Mouse (Mus musculus) thymus, postnatal 10 days (tissue): ENCODE measurements around the gene Fntb.

Experiments used
- DNase-seq, 2 experiments: peaks; one replicate each; pipeline ENCODE4 v3.0.0; 2021; ENCODE audit warnings: low spot score in 2 of 2

Fntb gene

GRCm38 (mm10) chr12:76920398-76920797, 155.0 kb downstream of the Fntb start:
- DNase-seq = no peak

GRCm38 (mm10) chr12:76920990-76921389, 155.6 kb downstream of the Fntb start:
- DNase-seq = no peak

DNA sequence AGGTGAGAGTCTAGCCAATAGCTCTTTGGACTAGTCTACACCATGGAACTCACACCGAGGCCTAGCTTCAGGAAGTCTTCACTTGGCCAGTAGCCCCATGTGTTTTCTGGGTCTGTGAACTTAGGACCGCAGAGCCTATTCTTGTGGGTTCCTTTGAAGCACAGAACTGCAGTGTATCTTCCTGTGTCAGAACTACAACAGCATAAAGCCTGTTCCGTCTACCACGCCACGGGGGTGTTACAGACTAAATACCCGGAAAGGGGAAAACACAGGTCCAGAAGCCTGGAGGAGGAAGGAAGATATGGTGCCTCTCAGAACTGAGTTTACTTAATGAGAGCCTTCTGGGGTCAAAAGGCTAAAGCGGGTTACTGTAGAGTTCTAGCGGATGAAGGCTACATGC, 157.7 kb downstream of the Fntb start:
- DNase-seq = no peak

- no peak for DNase-seq
Observed at GRCm38 (mm10) chr12:76924904-76925604, 159.7 kb downstream of the Fntb start.

- no peak for DNase-seq
Observed at GRCm38 (mm10) chr12:76926338-76926945, 161.1 kb downstream of the Fntb start.

DNA sequence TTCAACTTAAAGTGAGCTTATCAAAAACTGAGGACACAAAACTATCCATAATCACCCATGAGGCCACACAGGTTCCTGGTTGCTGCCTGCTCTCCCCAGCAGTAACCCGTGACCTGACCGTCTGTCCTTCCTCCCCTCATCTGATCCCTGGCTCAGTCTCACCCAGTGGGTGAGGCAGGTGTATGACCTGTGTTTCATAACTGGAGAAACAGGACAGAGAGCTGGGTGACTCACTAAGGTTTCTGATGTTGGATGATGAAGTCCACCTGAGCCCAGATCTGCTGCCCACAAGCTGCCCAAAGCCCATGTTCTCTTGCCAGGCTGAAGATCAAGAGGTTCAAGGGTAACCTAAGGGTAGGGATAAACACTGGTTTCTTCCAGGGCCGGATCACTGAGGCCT, 161.6 kb downstream of the Fntb start:
- DNase-seq = no peak

GRCm38 (mm10) chr12:76927539-76927938, 162.2 kb downstream of the Fntb start:
- no peak for DNase-seq

- DNase-seq = no peak
Observed at GRCm38 (mm10) chr12:76930177-76930576, 164.8 kb downstream of the Fntb start.

- no peak for DNase-seq
Observed at GRCm38 (mm10) chr12:76931739-76932687, 166.6 kb downstream of the Fntb start.

DNA sequence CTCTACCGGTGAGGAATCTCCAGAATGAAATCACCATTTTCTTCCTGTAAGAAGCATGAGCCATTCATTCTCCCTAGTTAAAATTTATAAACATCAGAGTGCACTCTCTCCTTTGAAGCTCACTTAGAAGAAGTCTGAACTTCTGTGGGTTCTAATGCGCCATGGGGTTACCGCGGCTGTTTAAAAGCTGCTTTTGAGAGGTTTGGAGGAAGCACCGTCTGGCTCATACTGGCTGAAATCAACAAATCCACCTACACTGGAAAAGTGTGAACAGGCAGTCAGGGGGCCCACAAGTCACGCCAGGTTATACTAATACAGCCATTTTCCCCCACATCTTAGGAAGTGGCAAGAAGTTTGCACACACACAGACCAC, 167.3 kb downstream of the Fntb start:
- DNase-seq = no peak

GRCm38 (mm10) chr12:76934438-76934837, 169.0 kb downstream of the Fntb start:
- no peak for DNase-seq

- DNase-seq = no peak
Observed at GRCm38 (mm10) chr12:76936211-76936610, 170.8 kb downstream of the Fntb start.

DNA sequence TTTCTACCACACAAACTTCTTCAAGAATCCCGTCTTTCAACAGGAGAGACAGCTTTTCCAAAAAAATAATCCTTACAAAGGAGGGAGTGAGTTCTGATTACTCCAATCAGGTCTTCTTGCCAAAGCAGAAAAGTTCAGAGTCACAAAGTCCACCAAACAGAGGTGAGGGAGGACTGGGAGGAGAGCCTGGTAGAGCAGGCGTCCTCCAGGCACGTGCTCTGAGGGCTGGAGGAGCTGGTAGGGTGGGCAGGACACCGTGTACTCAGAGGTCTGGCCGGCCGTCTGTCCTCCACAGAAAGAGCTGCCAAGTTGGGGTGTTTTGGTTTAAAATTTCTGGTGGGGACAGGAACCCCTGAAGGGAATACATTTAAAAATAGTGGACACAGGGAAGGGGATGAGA, 172.6 kb downstream of the Fntb start:
- DNase-seq = no peak

- no peak for DNase-seq
Observed at GRCm38 (mm10) chr12:76941524-76941923, 176.1 kb downstream of the Fntb start.

DNA sequence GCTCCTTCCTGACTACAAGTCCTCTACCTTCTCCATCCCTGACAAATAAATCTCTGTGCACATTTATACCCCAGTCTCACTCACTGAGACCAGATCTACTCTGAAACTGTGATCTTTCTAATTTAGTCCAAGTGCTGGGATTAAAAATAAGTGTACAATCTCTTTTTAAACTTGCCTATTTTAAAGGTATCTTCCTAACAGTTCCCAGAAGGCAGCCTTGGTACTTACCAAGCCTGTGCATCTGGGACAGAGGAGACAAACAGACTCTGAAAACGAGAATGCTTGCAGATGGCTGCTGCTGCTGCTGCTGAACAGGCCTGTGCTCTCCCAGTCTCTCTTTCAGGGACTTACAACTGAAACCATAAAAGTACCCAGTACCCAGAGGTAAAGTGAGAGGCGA, 177.1 kb downstream of the Fntb start:
- DNase-seq = no peak

DNA sequence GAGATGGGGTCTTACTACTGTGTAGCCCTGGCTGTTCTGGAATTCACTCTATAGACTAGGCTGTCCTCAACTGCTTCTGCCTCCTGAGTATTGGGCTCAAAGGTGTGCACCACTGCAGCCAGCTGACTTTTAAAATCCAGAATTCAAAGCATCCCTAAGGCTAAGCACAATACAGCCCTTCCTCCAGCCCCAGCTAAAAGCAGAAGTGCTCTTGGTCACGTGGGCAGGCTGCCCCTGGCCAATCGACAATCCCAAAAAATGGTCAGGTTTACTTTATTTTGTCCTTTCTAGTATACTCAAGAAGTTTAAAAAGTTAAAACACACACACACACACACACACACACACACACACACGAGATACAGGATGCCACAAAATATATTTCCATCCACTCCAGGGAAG, 177.7 kb downstream of the Fntb start:
- DNase-seq = no peak

- no peak for DNase-seq
Observed at GRCm38 (mm10) chr12:76943466-76943865, 178.1 kb downstream of the Fntb start.

- no peak for DNase-seq
Observed at GRCm38 (mm10) chr12:76947487-76947886, 182.1 kb downstream of the Fntb start.

- no peak for DNase-seq
Observed at GRCm38 (mm10) chr12:76948185-76948584, 182.8 kb downstream of the Fntb start.

- DNase-seq = no peak
Observed at GRCm38 (mm10) chr12:76948781-76949180, 183.4 kb downstream of the Fntb start.

DNA sequence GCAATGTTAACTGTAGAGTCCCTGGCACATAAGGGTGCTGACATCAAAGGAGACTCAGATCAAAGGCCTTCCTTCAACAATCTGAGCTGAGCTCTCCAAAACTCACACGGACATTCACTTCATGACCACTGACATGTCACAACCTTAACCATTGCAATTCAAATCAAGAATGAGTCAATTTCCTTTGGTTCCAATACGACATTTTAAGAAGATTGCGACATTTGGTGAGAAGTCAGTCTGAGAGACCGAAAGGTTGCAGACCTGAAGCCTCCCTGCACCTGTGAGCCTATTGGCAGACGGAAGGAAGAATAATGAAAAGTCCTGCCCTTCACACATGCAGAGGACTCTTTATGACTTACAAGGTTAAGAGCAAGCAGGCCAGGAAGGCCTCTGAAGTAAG, 184.9 kb downstream of the Fntb start:
- DNase-seq = no peak

GRCm38 (mm10) chr12:76953750-76954363, 188.5 kb downstream of the Fntb start:
- no peak for DNase-seq
